Mouse (Mus musculus): ENCODE results near the gene Rora.

- TF ChIP-seq CTCF (IDR thresholded peaks at IDR 0.05; ENCODE audit: low read depth) (0 out of 2 replicates have a peak, but pooled peaks have one; percentile 3), EP300 (optimal IDR thresholded peaks at IDR 0.05) (no peak)
These were observed 744.3 kb downstream of the Rora start, which contains the start of gene Ice2 for GRCm38 (mm10) chr9:69397760-69398452.

Data from stomach, postnatal 0 days (tissue).